Mouse (Mus musculus) liver, embryonic 16.5 days (tissue): Measurements from ENCODE around the gene Sde2. TPM values are rescaled to one million over a fixed set of nuclear protein-coding genes. Genes with fewer than 3 reads are reported as not detected.

Experiments used
- ATAC-seq: fragments of 200-750 bp; cut with Nextera tagmentation; 2 replicates; pipeline ENCODE4 v1.8.0; 2017; ENCODE audit warnings: low read depth, mild to moderate bottlenecking, moderate number of reproducible peaks, moderate library complexity
- H3K27ac ChIP-seq: fragments of 300-500 bp; sonication (generic); 2 replicates; pipeline ENCODE4 v1.5.1; 2014; ENCODE audit warnings: mild to moderate bottlenecking, low read length
- H3K27me3 ChIP-seq: fragments of 300-500 bp; sonication (generic); 2 replicates; pipeline ENCODE4 v1.6.1; 2014; ENCODE audit warnings: low read depth, low read length, mixed read lengths; ENCODE audit not compliant: control insufficient read depth, insufficient read depth
- H3K36me3 ChIP-seq: fragments of 300-500 bp; sonication (generic); 2 replicates; pipeline ENCODE4 v1.6.1; 2014; ENCODE audit warnings: mild to moderate bottlenecking; ENCODE audit not compliant: control insufficient read depth, insufficient read depth
- H3K4me1 ChIP-seq: fragments of 300-500 bp; sonication (generic); 2 replicates; pipeline ENCODE4 v1.6.1; 2014; ENCODE audit warnings: low read depth, low read length, mixed read lengths; ENCODE audit not compliant: control insufficient read depth
- H3K4me2 ChIP-seq: fragments of 300-500 bp; sonication (generic); 2 replicates; pipeline ENCODE4 v1.6.1; 2014; ENCODE audit warnings: low read depth, low read length, mixed read lengths
- H3K4me3 ChIP-seq: fragments of 300-500 bp; sonication (generic); 2 replicates; pipeline ENCODE4 v1.5.1; 2014; ENCODE audit warnings: low read depth, mild to moderate bottlenecking, low read length
- H3K9ac ChIP-seq: fragments of 300-500 bp; sonication (generic); 2 replicates; pipeline ENCODE4 v1.6.1; 2014; ENCODE audit warnings: low read depth, low read length
- H3K9me3 ChIP-seq: fragments of 300-500 bp; sonication (generic); replicated peaks from 2 replicates; pipeline ENCODE4 v1.6.1; 2016; ENCODE audit warnings: low read length; ENCODE audit not compliant: control insufficient read depth
- WGBS: fragments of 180-500 bp; shearing (Covaris S2); extraction: QIAGEN DNeasy Blood & Tissue Kit; methylation state at CpG from one replicate; pipeline ENCODE4 v1.1.7; 2014; ENCODE audit not compliant: insufficient replicate concordance; 5-methylcytosine and 5-hydroxymethylcytosine counted together
- polyA plus RNA-seq: library from polyadenylated mRNA; unstranded; fragments of >200 nt; fragmentation: Nextera tagmentation; extraction: Ambion mirVana; gene quantifications from 2 replicates; pipeline ENCODE4 v1.2.1, GENCODE M21; 2015

The Sde2 gene
- polyA plus RNA-seq, 1 experiment from 2014 or later: 20.9 TPM

- Histone ChIP-seq H3K4me2 (no peak overlapping the region), H3K4me1 (peaks cover 7% of the 10 kb centered on the region; the same call in 1 of the 2 replicates), H3K9ac (no peak overlapping the region), H3K9me3 (no peaks in the 10 kb centered on the region), H3K36me3 (no peaks in the 10 kb centered on the region), H3K4me3 (no peak overlapping the region), H3K27me3 (no peaks in the 10 kb centered on the region), H3K27ac (no peak overlapping the region)
- no peak for ATAC-seq
- 5% methylated on average over 1 of the region's 1 CpGs for WGBS
These were observed 66.1 kb downstream of the Sde2 start for GRCm38 (mm10) chr1:180917053-180917452.

Other genes with a start within 250 kb of the Sde2 start
- 9.5 and 11.4 TPM in 2 replicates for gene Lin9, start 210.0 kb upstream of the Sde2 start, polyA plus RNA-seq
- gene Mixl1, start 154.1 kb upstream of the Sde2 start, polyA plus RNA-seq: 0.18 and 0.27 TPM in 2 replicates
- 8.1 and 8.4 TPM in 2 replicates for gene Acbd3, start 125.1 kb upstream of the Sde2 start, polyA plus RNA-seq
- gene H3f3a, start 37.2 kb upstream of the Sde2 start, polyA plus RNA-seq: 2,020 and 2,074 TPM in 2 replicates
- gene Lefty2, start 42.0 kb downstream of the Sde2 start, polyA plus RNA-seq: not detected in 2 replicates
- gene Pycr2, start 53.2 kb downstream of the Sde2 start, polyA plus RNA-seq: 81.2 and 83.4 TPM in 2 replicates
- gene Lefty1, start 83.9 kb downstream of the Sde2 start, polyA plus RNA-seq: 3.5 and 3.6 TPM in 2 replicates
- 8.9 and 10.9 TPM in 2 replicates for gene Tmem63a, start 91.2 kb downstream of the Sde2 start, polyA plus RNA-seq
- 10.1 and 11.3 TPM in 2 replicates for gene Ephx1, start 169.8 kb downstream of the Sde2 start, polyA plus RNA-seq
- 0.15 TPM in 2 replicates for gene 9130409I23Rik, start 200.1 kb downstream of the Sde2 start, polyA plus RNA-seq